Mouse (Mus musculus) bone marrow, adult 2 months (tissue): Measurements from ENCODE around the gene Zfp84.

Experiments
- CTCF ChIP-seq: fragments of 200-500 bp; IDR thresholded peaks from 2 replicates; pipeline ENCODE4 v1.5.1; 2011; ENCODE audit warnings: low read length, control low read depth; ENCODE audit not compliant: control insufficient read depth, insufficient read depth
- POLR2A ChIP-seq: fragments of 200-500 bp; IDR thresholded peaks from 2 replicates; pipeline ENCODE4 v1.6.1; 2011; ENCODE audit warnings: low read depth, mild to moderate bottlenecking, control low read depth, low read length, borderline replicate concordance; ENCODE audit not compliant: control insufficient read depth

GRCm38 (mm10) chr7:29767058-29767686 lies 1.2 kb upstream of the Zfp84 start:
- TF ChIP-seq CTCF (no peak), POLR2A (no peak)
